Mouse (Mus musculus) lung, embryonic 14.5 days (tissue): Measurements from ENCODE around the gene Gprc5a. TPM values are rescaled to one million over a fixed set of nuclear protein-coding genes. Genes with fewer than 3 reads are reported as not detected.

Experiments
- ATAC-seq: fragments of 200-750 bp; cut with Nextera tagmentation; 2 replicates; pipeline ENCODE4 v1.8.0; 2017; ENCODE audit warnings: mild to moderate bottlenecking, moderate TSS enrichment, moderate library complexity; ENCODE audit not compliant: insufficient read depth
- DNase-seq: peaks from one replicate; pipeline ENCODE4 v3.0.0-alpha.2; 2015
- H3K27ac ChIP-seq: fragments of 300-500 bp; sonication (generic); 2 replicates; pipeline ENCODE4 v1.5.1; 2014; ENCODE audit warnings: low read depth, mild to moderate bottlenecking, moderate library complexity
- H3K27me3 ChIP-seq: fragments of 300-500 bp; sonication (generic); 2 replicates; pipeline ENCODE4 v1.6.1; 2014; ENCODE audit warnings: low read length, control low read depth; ENCODE audit not compliant: insufficient read depth
- H3K36me3 ChIP-seq: fragments of 300-500 bp; sonication (generic); 2 replicates; pipeline ENCODE4 v1.6.1; 2014; ENCODE audit warnings: control low read depth; ENCODE audit not compliant: insufficient read depth
- H3K4me1 ChIP-seq: fragments of 300-500 bp; sonication (generic); 2 replicates; pipeline ENCODE4 v1.6.1; 2014; ENCODE audit warnings: antibody characterized with exemption, control low read depth; ENCODE audit not compliant: insufficient read depth
- H3K4me2 ChIP-seq: fragments of 300-500 bp; sonication (generic); 2 replicates; pipeline ENCODE4 v1.6.1; 2014; ENCODE audit warnings: mild to moderate bottlenecking
- H3K4me3 ChIP-seq: fragments of 300-500 bp; sonication (generic); 2 replicates; pipeline ENCODE4 v1.5.1; 2014; ENCODE audit warnings: low read depth, low read length
- H3K9ac ChIP-seq: fragments of 300-500 bp; sonication (generic); 2 replicates; pipeline ENCODE4 v1.6.1; 2014
- H3K9me3 ChIP-seq: fragments of 300-500 bp; sonication (generic); 2 replicates; pipeline ENCODE4 v1.6.1; 2016; ENCODE audit warnings: low read depth, low read length, control low read depth
- CTCF ChIP-seq: IDR thresholded peaks from 2 replicates; pipeline ENCODE4 v1.5.1; 2016; ENCODE audit warnings: antibody characterized with exemption, low read depth
- WGBS: fragments of 180-500 bp; shearing (Covaris S2); extraction: QIAGEN DNeasy Blood & Tissue Kit; methylation state at CpG from one replicate; pipeline ENCODE4 v1.1.7; 2014; 5-methylcytosine and 5-hydroxymethylcytosine counted together
- polyA plus RNA-seq: library from polyadenylated mRNA; unstranded; fragments of >200 nt; fragmentation: Nextera tagmentation; extraction: Ambion mirVana; gene quantifications from 2 replicates; pipeline ENCODE4 v1.2.1, GENCODE M21; 2014

The Gprc5a gene
- polyA plus RNA-seq, 1 experiment from 2014 or later: 42.5 TPM

- 14% methylated on average over 19 of the region's 19 CpGs for WGBS
- Histone ChIP-seq H3K27me3 (no peaks in the 10 kb centered on the region), H3K4me3 (peak overlapping the region; percentile 16; the same call in 1 of the 2 replicates), H3K4me1 (no peaks in the 10 kb centered on the region), H3K9ac (peak overlapping the region; percentile 7; the same call in 1 of the 2 replicates), H3K4me2 (peak overlapping the region; percentile 57), H3K9me3 (no peaks in the 10 kb centered on the region), H3K36me3 (peaks cover 10% of the 10 kb centered on the region; the same call in 1 of the 2 replicates), H3K27ac (peak overlapping the region; percentile 9; the same call in 1 of the 2 replicates)
- peak; percentile 96 for DNase-seq
- ATAC-seq: peak; percentile 90
- TF ChIP-seq CTCF: peak; percentile 94
Measured at GRCm38 (mm10) chr6:135087721-135088451, 22.4 kb downstream of the Gprc5a start.

- no peak for ATAC-seq
- Histone ChIP-seq H3K4me3 (no peak overlapping the region), H3K9ac (no peak overlapping the region), H3K4me1 (no peaks in the 10 kb centered on the region), H3K36me3 (0 out of 2 replicates have a peak, but pooled peaks cover 1% of the 10 kb centered on the region), H3K27ac (no peak overlapping the region), H3K9me3 (no peaks in the 10 kb centered on the region), H3K4me2 (no peak overlapping the region), H3K27me3 (no peaks in the 10 kb centered on the region)
- 24% methylated on average over 8 of the region's 8 CpGs for WGBS
- DNase-seq: no peak
- no peak for TF ChIP-seq CTCF
Measured at GRCm38 (mm10) chr6:135089786-135090185, 24.3 kb downstream of the Gprc5a start.

DNA sequence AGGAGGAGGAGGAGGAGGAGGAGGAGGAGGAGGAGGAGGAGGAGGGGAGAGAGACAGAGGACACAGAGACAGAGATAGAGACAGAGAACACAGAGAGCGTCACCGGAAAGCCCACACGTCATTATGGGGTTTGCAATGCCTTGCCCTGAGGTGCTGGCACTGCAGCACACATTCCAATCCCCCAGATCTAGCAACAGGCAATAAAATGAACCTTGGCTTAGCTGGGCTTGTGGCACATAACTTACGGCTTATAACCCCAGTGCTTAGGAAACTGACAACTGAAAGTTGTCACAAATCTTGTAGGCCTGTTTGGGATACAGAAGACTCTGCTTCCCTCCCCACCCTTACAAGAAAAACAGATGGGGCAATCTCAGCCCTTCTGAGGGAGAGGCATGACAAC is 25.2 kb downstream of the Gprc5a start:
- DNase-seq: peak; percentile 20
- Histone ChIP-seq H3K9me3 (no peaks in the 10 kb centered on the region), H3K36me3 (no peaks in the 10 kb centered on the region), H3K9ac (no peak overlapping the region), H3K4me3 (no peak overlapping the region), H3K4me1 (no peaks in the 10 kb centered on the region), H3K27ac (no peak overlapping the region), H3K27me3 (no peaks in the 10 kb centered on the region), H3K4me2 (no peak overlapping the region)
- WGBS: 64% methylated on average over 4 of the region's 4 CpGs
- TF ChIP-seq CTCF: no peak
- no peak for ATAC-seq

GRCm38 (mm10) chr6:135092798-135093470 is 27.5 kb downstream of the Gprc5a start:
- Histone ChIP-seq H3K4me3 (no peak overlapping the region), H3K27ac (no peak overlapping the region), H3K27me3 (no peaks in the 10 kb centered on the region), H3K36me3 (no peaks in the 10 kb centered on the region), H3K4me1 (no peaks in the 10 kb centered on the region), H3K9ac (no peak overlapping the region), H3K4me2 (no peak overlapping the region), H3K9me3 (no peaks in the 10 kb centered on the region)
- ATAC-seq (no peak), DNase-seq (no peak)
- WGBS: 87% methylated on average over 12 of the region's 12 CpGs
- TF ChIP-seq CTCF: no peak

GRCm38 (mm10) chr6:135100787-135101472 is 35.5 kb downstream of the Gprc5a start:
- H3K9me3 ChIP-seq: no peaks in the 10 kb centered on the region
- no peak overlapping the region for H3K4me2 ChIP-seq
- TF ChIP-seq CTCF: no peak
- H3K27ac ChIP-seq: no peak overlapping the region
- no peaks in the 10 kb centered on the region for H3K27me3 ChIP-seq
- H3K4me1 ChIP-seq: no peaks in the 10 kb centered on the region
- 67% methylated on average over 15 of the region's 15 CpGs for WGBS
- no peaks in the 10 kb centered on the region for H3K36me3 ChIP-seq
- no peak overlapping the region for H3K9ac ChIP-seq
- DNase-seq (no peak), ATAC-seq (no peak)
- H3K4me3 ChIP-seq: no peak overlapping the region

GRCm38 (mm10) chr6:135102736-135103303 is 37.4 kb downstream of the Gprc5a start:
- no peak for TF ChIP-seq CTCF
- no peaks in the 10 kb centered on the region for H3K27me3 ChIP-seq

More at GRCm38 (mm10) chr6:135102736-135103303, 37.4 kb downstream of the Gprc5a start:
- DNase-seq (peak; percentile 36), ATAC-seq (0 out of 2 replicates have a peak, but pooled peaks have one; percentile 41)
- Histone ChIP-seq H3K27ac (no peak overlapping the region), H3K4me3 (no peak overlapping the region), H3K36me3 (no peaks in the 10 kb centered on the region), H3K9me3 (no peaks in the 10 kb centered on the region), H3K4me2 (no peak overlapping the region), H3K4me1 (no peaks in the 10 kb centered on the region), H3K9ac (no peak overlapping the region)
- WGBS: 61% methylated on average over 5 of the region's 5 CpGs
